Mouse (Mus musculus) midbrain, postnatal 0 days (tissue): ENCODE measurements at regions not wholly inside any gene's neighbourhood (a gene's known extent, or its start where the extent isn't known, plus 50 kb on each side); places are given as distances from the start of the nearest gene placed in this dataset.

Source experiments
- ATAC-seq: fragments of 200-750 bp; cut with Nextera tagmentation; 2 replicates; pipeline ENCODE4 v1.8.0; 2017; ENCODE audit warnings: moderate number of reproducible peaks, mild to moderate bottlenecking, moderate TSS enrichment, moderate library complexity; ENCODE audit not compliant: low FRiP score
- DNase-seq: peaks from one replicate; pipeline ENCODE4 v3.0.0-alpha.2; 2015; ENCODE audit warnings: low spot score
- H3K27ac ChIP-seq: fragments of 300-500 bp; sonication (generic); 2 replicates; pipeline ENCODE4 v1.5.1; 2014; ENCODE audit warnings: low read depth, mild to moderate bottlenecking, low read length, mixed read lengths
- H3K27me3 ChIP-seq: fragments of 300-500 bp; sonication (generic); 2 replicates; pipeline ENCODE4 v1.6.1; 2014; ENCODE audit warnings: low read length, control low read depth, mixed read lengths; ENCODE audit not compliant: insufficient read depth
- H3K36me3 ChIP-seq: fragments of 300-500 bp; sonication (generic); 2 replicates; pipeline ENCODE4 v1.6.1; 2014; ENCODE audit warnings: low read length, control low read depth, mixed read lengths; ENCODE audit not compliant: insufficient read depth
- H3K4me1 ChIP-seq: fragments of 300-500 bp; sonication (generic); 2 replicates; pipeline ENCODE4 v1.6.1; 2014; ENCODE audit warnings: mild to moderate bottlenecking, control low read depth, antibody characterized with exemption, low read length, mixed read lengths; ENCODE audit not compliant: insufficient read depth
- H3K4me2 ChIP-seq: fragments of 300-500 bp; sonication (generic); 2 replicates; pipeline ENCODE4 v1.6.1; 2014; ENCODE audit warnings: low read depth, mild to moderate bottlenecking, low read length, mixed read lengths; ENCODE audit not compliant: poor library complexity, severe bottlenecking
- H3K4me3 ChIP-seq: fragments of 300-500 bp; sonication (generic); 2 replicates; pipeline ENCODE4 v1.5.1; 2014; ENCODE audit warnings: low read depth, mild to moderate bottlenecking, low read length, moderate library complexity
- H3K9ac ChIP-seq: fragments of 300-500 bp; sonication (generic); replicated peaks from 2 replicates; pipeline ENCODE4 v1.6.1; 2014; ENCODE audit warnings: mild to moderate bottlenecking, low read length, moderate library complexity, mixed read lengths; ENCODE audit not compliant: poor library complexity, severe bottlenecking
- H3K9me3 ChIP-seq: fragments of 300-500 bp; sonication (generic); 2 replicates; pipeline ENCODE4 v1.6.1; 2016; ENCODE audit warnings: low read length, control low read depth
- CTCF ChIP-seq: IDR thresholded peaks from 2 replicates; pipeline ENCODE4 v1.5.1; 2016; ENCODE audit warnings: antibody characterized with exemption, mild to moderate bottlenecking
- WGBS: fragments of 180-500 bp; shearing (Covaris S2); extraction: QIAGEN DNeasy Blood & Tissue Kit; methylation state at CpG from one replicate; pipeline ENCODE4 v1.1.7; 2014; 5-methylcytosine and 5-hydroxymethylcytosine counted together

DNA sequence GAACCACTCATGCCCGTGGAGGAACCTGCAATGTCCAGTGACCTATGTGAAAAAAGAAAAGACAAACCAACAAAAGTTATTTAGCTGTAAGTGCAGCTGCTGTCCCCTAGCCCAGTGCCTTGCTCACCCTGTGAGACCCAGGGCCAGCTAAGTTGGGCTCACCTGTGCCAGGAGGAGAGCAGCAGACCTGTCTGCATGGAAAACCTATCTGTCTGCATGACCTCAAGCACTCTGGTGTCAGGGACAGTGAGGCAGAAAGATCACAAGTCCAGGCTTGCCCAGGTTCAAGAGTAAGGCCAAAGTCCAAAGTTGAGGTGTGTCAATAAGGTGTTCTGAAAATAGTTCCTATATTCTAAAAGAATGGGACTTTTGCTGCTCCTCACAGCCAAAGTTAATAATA, 215.0 kb upstream of the Vstm2b start:
- no peak overlapping the region for H3K9ac ChIP-seq
- DNase-seq (no peak), ATAC-seq (no peak)
- TF ChIP-seq CTCF = no peak
- H3K9me3 ChIP-seq = no peaks in the 10 kb centered on the region
- H3K4me3 ChIP-seq = no peak overlapping the region
- 90% methylated on average over 1 of the region's 1 CpGs for WGBS
- H3K27me3 ChIP-seq = no peaks in the 10 kb centered on the region
- 0 out of 2 replicates have a peak, but pooled peaks cover 11% of the 10 kb centered on the region for H3K4me1 ChIP-seq
- no peaks in the 10 kb centered on the region for H3K36me3 ChIP-seq
- no peak overlapping the region for H3K4me2 ChIP-seq
- no peak overlapping the region for H3K27ac ChIP-seq

- no peak for DNase-seq
- ATAC-seq = no peak
- TF ChIP-seq CTCF = no peak
- Histone ChIP-seq H3K9ac (no peak overlapping the region), H3K36me3 (no peaks in the 10 kb centered on the region), H3K9me3 (no peaks in the 10 kb centered on the region), H3K27ac (no peak overlapping the region), H3K4me3 (no peak overlapping the region), H3K4me1 (0 out of 2 replicates have a peak, but pooled peaks cover 11% of the 10 kb centered on the region), H3K4me2 (no peak overlapping the region), H3K27me3 (no peaks in the 10 kb centered on the region)
- 41% methylated on average over 3 of the region's 3 CpGs for whole genome bisulfite sequencing
Measured at GRCm38 (mm10) chr7:40683641-40684040, 214.5 kb upstream of the Vstm2b start.

DNA sequence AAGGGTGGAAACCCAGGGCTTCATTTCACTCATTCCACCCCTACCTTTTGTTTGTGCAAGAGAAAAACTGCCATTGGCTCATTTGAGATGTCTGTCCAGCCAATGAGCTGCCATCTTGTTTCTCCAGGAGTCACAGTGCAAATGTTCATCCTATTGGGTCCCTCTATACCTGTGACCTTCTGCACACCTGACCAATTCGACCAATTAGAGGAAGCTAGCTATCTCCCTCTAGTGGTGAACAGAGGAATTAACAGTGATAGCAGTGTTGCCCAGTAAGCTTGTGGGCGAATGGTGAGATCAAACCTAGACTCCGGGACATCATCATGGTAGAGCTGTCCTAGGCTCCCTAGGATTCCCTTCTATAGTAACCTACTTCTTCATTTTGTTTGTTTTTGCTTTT, 211.1 kb upstream of the Vstm2b start:
- 85% methylated on average over 3 of the region's 3 CpGs for WGBS
- H3K27me3 ChIP-seq = no peaks in the 10 kb centered on the region
- ATAC-seq (no peak), DNase-seq (no peak)
- H3K4me1 ChIP-seq = 0 out of 2 replicates have a peak, but pooled peaks cover under 1% of the 10 kb centered on the region
- H3K36me3 ChIP-seq = no peaks in the 10 kb centered on the region
- no peak overlapping the region for H3K4me2 ChIP-seq
- H3K9ac ChIP-seq = no peak overlapping the region
- H3K9me3 ChIP-seq = no peaks in the 10 kb centered on the region
- peak; percentile 49 for TF ChIP-seq CTCF
- H3K27ac ChIP-seq = no peak overlapping the region
- H3K4me3 ChIP-seq = no peak overlapping the region

DNA sequence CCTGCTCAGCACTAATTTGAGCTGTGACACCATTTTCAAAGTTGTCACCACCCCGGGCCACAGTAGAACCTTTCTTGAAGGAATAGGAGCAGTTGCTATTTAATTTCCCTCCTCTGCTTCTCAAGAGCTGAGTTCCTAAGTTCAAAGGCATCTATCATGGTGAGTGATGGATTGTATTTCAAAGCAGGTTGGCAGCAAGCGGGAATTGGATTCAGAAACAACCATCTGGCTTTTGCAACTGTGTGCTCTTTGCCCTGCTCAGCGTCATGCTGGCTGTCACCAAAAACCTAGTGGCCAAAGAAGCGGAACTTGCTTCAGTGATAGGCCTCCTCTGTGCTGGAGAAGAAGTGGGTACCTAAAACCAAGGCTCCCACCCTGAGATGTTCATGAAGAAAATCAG, 209.6 kb upstream of the Vstm2b start:
- ATAC-seq (no peak), DNase-seq (no peak)
- no peaks in the 10 kb centered on the region for H3K4me1 ChIP-seq
- H3K9me3 ChIP-seq = no peaks in the 10 kb centered on the region
- no peak overlapping the region for H3K27ac ChIP-seq
- no peaks in the 10 kb centered on the region for H3K36me3 ChIP-seq
- no peaks in the 10 kb centered on the region for H3K27me3 ChIP-seq
- no peak overlapping the region for H3K4me3 ChIP-seq
- no peak overlapping the region for H3K9ac ChIP-seq
- no peak for TF ChIP-seq CTCF
- WGBS = 85% methylated on average over 4 of the region's 4 CpGs
- no peak overlapping the region for H3K4me2 ChIP-seq

DNA sequence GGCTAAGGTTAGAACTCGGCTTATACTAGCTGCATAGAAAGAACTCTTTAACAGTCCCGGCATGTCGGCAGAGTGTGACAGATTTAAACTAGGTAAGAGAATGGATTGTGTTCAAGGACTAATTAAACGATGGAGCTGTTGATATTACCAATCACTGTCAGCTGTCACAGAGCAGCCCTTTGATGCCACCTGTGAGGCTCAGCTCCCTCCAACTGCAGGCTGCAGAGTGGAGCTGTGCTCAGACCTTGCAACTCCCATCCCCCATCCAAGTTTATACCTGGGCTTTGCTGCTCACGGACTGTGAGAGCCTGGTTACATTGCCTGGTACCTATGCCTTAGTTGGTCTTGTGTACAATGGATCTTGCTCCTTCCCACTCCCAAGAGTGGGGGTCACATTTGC, 204.4 kb upstream of the Vstm2b start:
- no peak overlapping the region for H3K4me2 ChIP-seq
- H3K36me3 ChIP-seq = no peaks in the 10 kb centered on the region
- H3K4me1 ChIP-seq = no peaks in the 10 kb centered on the region
- peak; percentile 53; the same call in 1 of the 2 replicates for ATAC-seq
- H3K9ac ChIP-seq = no peak overlapping the region
- no peak overlapping the region for H3K4me3 ChIP-seq
- DNase-seq = no peak
- no peak for TF ChIP-seq CTCF
- H3K9me3 ChIP-seq = no peaks in the 10 kb centered on the region
- H3K27ac ChIP-seq = no peak overlapping the region
- 48% methylated on average over 5 of the region's 5 CpGs for WGBS
- H3K27me3 ChIP-seq = no peaks in the 10 kb centered on the region

GRCm38 (mm10) chr7:40697551-40697950, 200.6 kb upstream of the Vstm2b start:
- ATAC-seq (no peak), DNase-seq (no peak)
- Histone ChIP-seq H3K9me3 (no peaks in the 10 kb centered on the region), H3K27me3 (no peaks in the 10 kb centered on the region), H3K36me3 (no peaks in the 10 kb centered on the region), H3K4me2 (no peak overlapping the region), H3K4me1 (no peaks in the 10 kb centered on the region), H3K27ac (no peak overlapping the region), H3K9ac (no peak overlapping the region), H3K4me3 (no peak overlapping the region)
- TF ChIP-seq CTCF = no peak
- WGBS = 75% methylated on average over 8 of the region's 8 CpGs

DNA sequence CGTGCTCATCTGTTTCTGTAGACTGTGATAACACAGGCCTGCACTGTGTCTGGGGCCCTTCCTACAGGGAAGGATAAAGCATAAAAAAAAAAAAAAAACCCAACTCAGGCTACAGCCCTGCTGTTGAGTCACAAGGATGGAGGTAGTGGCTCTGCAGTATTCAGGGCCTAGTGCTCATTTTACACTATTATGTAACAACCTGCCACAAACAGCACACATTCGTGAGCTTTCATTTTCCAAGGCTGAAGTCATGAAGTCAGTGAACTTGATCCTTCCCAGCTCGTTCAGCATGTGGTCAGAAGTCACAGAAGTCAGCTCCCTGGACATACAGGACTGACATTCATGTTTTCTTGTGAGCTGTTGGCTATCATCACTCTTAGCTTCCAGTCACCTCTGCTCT, 199.8 kb upstream of the Vstm2b start:
- TF ChIP-seq CTCF = no peak
- no peaks in the 10 kb centered on the region for H3K4me1 ChIP-seq

More for the DNA sequence above, 199.8 kb upstream of the Vstm2b start:
- Histone ChIP-seq H3K36me3 (no peaks in the 10 kb centered on the region), H3K4me3 (no peak overlapping the region), H3K27me3 (no peaks in the 10 kb centered on the region), H3K9me3 (no peaks in the 10 kb centered on the region), H3K27ac (no peak overlapping the region), H3K9ac (no peak overlapping the region), H3K4me2 (no peak overlapping the region)
- DNase-seq (no peak), ATAC-seq (no peak)
- 69% methylated on average over 3 of the region's 3 CpGs for WGBS
